Mouse (Mus musculus) midbrain, embryonic 16.5 days (tissue): ENCODE results near the gene Cd300c. TPM values are rescaled to one million over a fixed set of nuclear protein-coding genes. Genes with fewer than 3 reads are reported as not detected.
A peak's percentile ranks its signal among the peaks of the same experiment; 100 is the strongest.
"Not testable (repeated sequence)": the region's sequence is repeated elsewhere in the genome, so short reads cannot be mapped to it uniquely, and the experiment has no call there.

ENCODE experiments used
- ATAC-seq: fragments of 200-750 bp; cut with Nextera tagmentation; 2 replicates; pipeline ENCODE4 v1.8.0; 2017; ENCODE audit warnings: moderate TSS enrichment
- H3K27ac ChIP-seq: fragments of 300-500 bp; sonication (generic); 2 replicates; pipeline ENCODE4 v1.5.1; 2014; ENCODE audit warnings: mild to moderate bottlenecking, low read length, mixed read lengths
- H3K27me3 ChIP-seq: fragments of 300-500 bp; sonication (generic); 2 replicates; pipeline ENCODE4 v1.6.1; 2014; ENCODE audit warnings: low read depth, low read length, mixed read lengths; ENCODE audit not compliant: control insufficient read depth, insufficient read depth
- H3K36me3 ChIP-seq: fragments of 300-500 bp; sonication (generic); 2 replicates; pipeline ENCODE4 v1.6.1; 2014; ENCODE audit warnings: mild to moderate bottlenecking, low read length, moderate library complexity, mixed read lengths; ENCODE audit not compliant: control insufficient read depth, insufficient read depth
- H3K4me1 ChIP-seq: fragments of 300-500 bp; sonication (generic); 2 replicates; pipeline ENCODE4 v1.6.1; 2014; ENCODE audit warnings: mild to moderate bottlenecking, low read length, mixed read lengths; ENCODE audit not compliant: control insufficient read depth, insufficient read depth
- H3K4me2 ChIP-seq: fragments of 300-500 bp; sonication (generic); 2 replicates; pipeline ENCODE4 v1.6.1; 2014; ENCODE audit warnings: mild to moderate bottlenecking, low read length, mixed read lengths
- H3K4me3 ChIP-seq: fragments of 300-500 bp; sonication (generic); 2 replicates; pipeline ENCODE4 v1.5.1; 2014; ENCODE audit warnings: low read depth, mild to moderate bottlenecking, low read length, moderate library complexity, mixed read lengths
- H3K9ac ChIP-seq: fragments of 300-500 bp; sonication (generic); 2 replicates; pipeline ENCODE4 v1.6.1; 2014; ENCODE audit warnings: low read depth, low read length, mixed read lengths
- H3K9me3 ChIP-seq: fragments of 300-500 bp; sonication (generic); replicated peaks from 2 replicates; pipeline ENCODE4 v1.6.1; 2014; ENCODE audit warnings: mild to moderate bottlenecking, low read length, mixed read lengths; ENCODE audit not compliant: control insufficient read depth, poor library complexity, severe bottlenecking
- WGBS: fragments of 180-500 bp; shearing (Covaris S2); extraction: QIAGEN DNeasy Blood & Tissue Kit; methylation state at CpG from one replicate; pipeline ENCODE4 v1.1.7; 2014; 5-methylcytosine and 5-hydroxymethylcytosine counted together
- polyA plus RNA-seq: library from polyadenylated mRNA; unstranded; fragments of >200 nt; fragmentation: Nextera tagmentation; extraction: Ambion mirVana; gene quantifications from 2 replicates; pipeline ENCODE4 v1.2.1, GENCODE M21; 2015

The Cd300c gene
- polyA plus RNA-seq, 1 experiment from 2014 or later: not detected

GRCm38 (mm10) chr11:114934144-114934543, 34.8 kb downstream of the Cd300c start, which contains the start of gene Cd300lb:
Cd300lb (minus strand) TSS chr11:114934386.
- H3K9me3 ChIP-seq: no peaks in the 10 kb centered on the region
- H3K4me1 ChIP-seq: no peaks in the 10 kb centered on the region
- no peaks in the 10 kb centered on the region for H3K27me3 ChIP-seq
- ATAC-seq: no peak
- H3K4me2 ChIP-seq: no peak within 1 kb of the TSS
- H3K9ac ChIP-seq: no peak within 1 kb of the TSS
- H3K27ac ChIP-seq: no peak within 1 kb of the TSS
- WGBS: 64% methylated on average over 6 of the region's 6 CpGs
- H3K4me3 ChIP-seq: no peak within 1 kb of the TSS
- H3K36me3 ChIP-seq: no peaks in the 10 kb centered on the region

- H3K9me3 ChIP-seq: no peaks in the 10 kb centered on the region
- no peaks in the 10 kb centered on the region for H3K36me3 ChIP-seq
- no peak overlapping the region for H3K4me2 ChIP-seq
- H3K9ac ChIP-seq: no peak overlapping the region
- no peak for ATAC-seq
- H3K4me3 ChIP-seq: no peak overlapping the region
- no peaks in the 10 kb centered on the region for H3K4me1 ChIP-seq
- no peak overlapping the region for H3K27ac ChIP-seq
- H3K27me3 ChIP-seq: no peaks in the 10 kb centered on the region
- 73% methylated on average over 4 of the region's 4 CpGs for WGBS
Measured at GRCm38 (mm10) chr11:114933591-114933990, 35.4 kb downstream of the Cd300c start.

DNA sequence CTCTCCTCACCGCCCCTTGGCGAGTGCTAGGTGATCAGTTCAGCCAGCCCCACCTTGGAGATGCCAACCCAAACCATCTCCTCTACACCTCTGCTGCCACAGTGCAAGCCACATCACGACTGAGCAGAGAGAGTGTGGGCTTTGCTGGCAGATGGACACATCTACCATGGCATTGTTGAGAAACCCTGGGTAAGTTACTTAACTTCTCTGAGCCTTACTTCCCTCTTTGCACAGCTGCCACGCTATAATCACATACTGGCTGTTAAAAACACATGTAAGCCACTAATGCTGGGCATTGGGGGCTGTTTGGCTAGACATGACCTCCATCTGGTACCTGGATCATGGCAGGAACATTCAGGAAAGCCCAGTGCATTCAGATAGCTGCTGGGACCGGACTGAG, 37.9 kb downstream of the Cd300c start:
- no peaks in the 10 kb centered on the region for H3K36me3 ChIP-seq
- no peak overlapping the region for H3K4me2 ChIP-seq
- no peak overlapping the region for H3K4me3 ChIP-seq
- H3K9ac ChIP-seq: no peak overlapping the region
- ATAC-seq: no peak
- no peaks in the 10 kb centered on the region for H3K27me3 ChIP-seq
- 80% methylated on average over 5 of the region's 5 CpGs for WGBS
- H3K4me1 ChIP-seq: no peaks in the 10 kb centered on the region
- no peaks in the 10 kb centered on the region for H3K9me3 ChIP-seq
- H3K27ac ChIP-seq: no peak overlapping the region

DNA sequence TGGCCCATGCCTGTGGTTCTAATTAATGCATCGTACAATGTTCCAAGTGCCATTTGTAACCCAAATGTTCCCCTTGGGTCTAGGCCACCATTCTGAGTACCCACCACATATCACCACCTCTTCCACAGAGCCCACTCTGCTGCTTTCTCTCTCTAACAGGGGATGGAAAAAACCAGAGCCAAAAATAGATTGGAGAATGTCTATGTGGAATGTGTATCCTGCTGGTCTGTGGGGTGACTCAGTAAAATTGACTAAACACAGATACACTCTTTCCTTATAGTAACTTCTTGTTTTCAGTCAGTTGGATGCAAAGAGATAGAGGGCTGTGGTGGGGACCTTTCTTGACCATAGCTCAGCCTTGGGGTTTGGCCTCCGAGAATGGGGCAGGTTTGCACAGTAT, 39.4 kb downstream of the Cd300c start:
- Histone ChIP-seq H3K36me3 (no peaks in the 10 kb centered on the region), H3K27ac (no peak overlapping the region), H3K9ac (no peak overlapping the region), H3K27me3 (no peaks in the 10 kb centered on the region), H3K4me3 (no peak overlapping the region), H3K4me2 (no peak overlapping the region), H3K9me3 (no peaks in the 10 kb centered on the region), H3K4me1 (no peaks in the 10 kb centered on the region)
- 83% methylated on average over 2 of the region's 2 CpGs for WGBS
- no peak for ATAC-seq

DNA sequence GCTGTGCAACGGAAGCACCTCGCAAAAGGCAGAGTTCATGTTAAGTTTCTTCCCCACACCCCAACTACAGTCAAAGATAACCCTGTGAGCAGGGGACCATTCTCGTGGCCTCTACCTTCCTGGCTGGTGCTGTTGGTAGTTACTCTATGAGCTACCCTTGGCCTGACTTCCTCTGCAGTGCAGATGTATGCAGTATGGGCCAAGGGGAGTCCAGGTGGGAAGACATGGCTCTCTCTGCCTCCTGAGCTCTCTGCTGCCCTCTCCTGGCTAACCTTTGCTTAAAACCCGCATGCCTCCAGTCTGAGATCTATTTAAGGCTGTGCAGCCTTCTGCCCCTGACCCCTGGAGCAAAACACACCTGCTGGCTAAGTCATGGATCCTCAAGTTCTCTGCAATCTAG, 45.0 kb downstream of the Cd300c start:
- H3K27ac ChIP-seq: no peak overlapping the region
- no peaks in the 10 kb centered on the region for H3K27me3 ChIP-seq
- no peak overlapping the region for H3K4me2 ChIP-seq
- no peak overlapping the region for H3K9ac ChIP-seq
- no peak for ATAC-seq
- H3K9me3 ChIP-seq: 0 out of 2 replicates have a peak, but pooled peaks cover 3% of the 10 kb centered on the region
- H3K4me3 ChIP-seq: no peak overlapping the region
- WGBS: 78% methylated on average over 4 of the region's 4 CpGs
- no peaks in the 10 kb centered on the region for H3K36me3 ChIP-seq
- H3K4me1 ChIP-seq: no peaks in the 10 kb centered on the region

DNA sequence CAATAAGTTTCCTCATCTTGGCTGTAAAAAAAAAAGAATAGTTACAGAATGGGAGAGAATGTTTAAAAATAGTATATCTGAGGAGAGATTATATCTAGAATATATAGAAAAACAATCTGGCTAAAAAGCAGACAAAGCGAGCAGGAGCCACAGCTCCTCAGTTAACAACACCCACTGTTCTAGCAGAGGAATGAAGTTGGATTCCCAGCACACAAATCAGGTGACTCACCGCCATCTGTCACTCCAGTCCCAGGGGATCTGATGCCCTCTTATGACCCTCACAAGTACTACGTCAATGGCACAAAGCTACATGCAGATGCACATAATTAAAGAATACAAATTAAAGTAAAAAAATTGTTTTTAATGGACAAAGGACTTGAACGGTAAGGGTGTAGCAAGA, 46.5 kb downstream of the Cd300c start:
- Histone ChIP-seq H3K27ac (no peak overlapping the region), H3K4me1 (no peaks in the 10 kb centered on the region), H3K4me3 (no peak overlapping the region), H3K4me2 (no peak overlapping the region), H3K9me3 (0 out of 2 replicates have a peak, but pooled peaks cover 3% of the 10 kb centered on the region), H3K9ac (no peak overlapping the region), H3K27me3 (no peaks in the 10 kb centered on the region), H3K36me3 (no peaks in the 10 kb centered on the region)
- ATAC-seq: no peak
- 76% methylated on average over 4 of the region's 4 CpGs for WGBS

- Histone ChIP-seq H3K4me3 (no peak overlapping the region), H3K9me3 (no peaks in the 10 kb centered on the region), H3K27me3 (no peaks in the 10 kb centered on the region), H3K4me2 (no peak overlapping the region), H3K36me3 (no peaks in the 10 kb centered on the region), H3K27ac (no peak overlapping the region), H3K9ac (no peak overlapping the region), H3K4me1 (no peaks in the 10 kb centered on the region)
- WGBS: 89% methylated on average over 6 of the region's 6 CpGs
- ATAC-seq: no peak
Measured at GRCm38 (mm10) chr11:114917120-114917519, 51.8 kb downstream of the Cd300c start.

DNA sequence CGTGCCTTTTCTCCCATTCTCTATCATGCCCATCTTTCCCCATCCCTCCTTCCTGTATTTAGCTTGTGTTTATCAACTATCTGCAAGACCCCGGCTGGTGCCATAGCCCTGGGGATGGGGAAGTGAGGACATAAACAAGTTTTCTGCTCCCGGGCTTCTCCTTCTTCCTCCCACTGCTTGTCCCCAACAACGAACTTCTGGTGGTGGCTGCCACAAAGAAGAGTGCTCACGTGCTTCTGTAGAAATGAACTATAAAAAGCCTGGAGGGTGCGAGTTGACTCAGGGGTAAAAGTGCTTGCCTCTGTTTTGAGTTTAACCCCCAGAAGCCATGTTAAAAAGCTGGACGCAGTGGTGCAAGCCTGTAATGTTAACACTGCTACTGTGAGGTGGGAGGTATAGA, 54.0 kb downstream of the Cd300c start:
- Histone ChIP-seq H3K27me3 (no peaks in the 10 kb centered on the region), H3K4me1 (no peaks in the 10 kb centered on the region), H3K36me3 (no peaks in the 10 kb centered on the region), H3K27ac (no peak overlapping the region), H3K4me3 (no peak overlapping the region), H3K4me2 (no peak overlapping the region), H3K9me3 (no peaks in the 10 kb centered on the region), H3K9ac (no peak overlapping the region)
- no peak for ATAC-seq
- 73% methylated on average over 7 of the region's 7 CpGs for WGBS

DNA sequence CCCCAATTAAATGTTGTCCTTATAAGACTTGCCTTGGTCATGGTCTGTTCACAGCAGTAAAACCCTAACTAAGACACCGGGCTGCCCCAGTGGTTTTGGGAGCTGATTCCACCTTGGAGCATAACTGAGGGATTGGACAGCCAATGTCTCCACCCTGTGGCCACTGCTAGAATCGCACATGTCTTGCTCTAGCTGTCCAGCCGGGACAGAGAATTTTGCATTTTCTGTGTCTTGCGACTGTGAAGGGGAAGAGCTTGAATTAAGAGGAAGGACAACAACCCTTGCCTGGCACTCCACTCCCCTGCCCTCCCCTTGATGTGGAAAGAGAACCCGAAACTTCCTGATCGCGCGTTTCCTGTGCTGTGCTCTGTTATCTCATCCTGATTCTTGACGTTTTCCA, 56.1 kb downstream of the Cd300c start:
- Histone ChIP-seq H3K36me3 (no peaks in the 10 kb centered on the region), H3K4me1 (no peaks in the 10 kb centered on the region), H3K4me3 (no peak overlapping the region), H3K9ac (no peak overlapping the region), H3K27ac (no peak overlapping the region), H3K4me2 (no peak overlapping the region), H3K9me3 (no peaks in the 10 kb centered on the region), H3K27me3 (no peaks in the 10 kb centered on the region)
- WGBS: 15% methylated on average over 9 of the region's 9 CpGs
- peak; percentile 56; the same call in 1 of the 2 replicates for ATAC-seq

DNA sequence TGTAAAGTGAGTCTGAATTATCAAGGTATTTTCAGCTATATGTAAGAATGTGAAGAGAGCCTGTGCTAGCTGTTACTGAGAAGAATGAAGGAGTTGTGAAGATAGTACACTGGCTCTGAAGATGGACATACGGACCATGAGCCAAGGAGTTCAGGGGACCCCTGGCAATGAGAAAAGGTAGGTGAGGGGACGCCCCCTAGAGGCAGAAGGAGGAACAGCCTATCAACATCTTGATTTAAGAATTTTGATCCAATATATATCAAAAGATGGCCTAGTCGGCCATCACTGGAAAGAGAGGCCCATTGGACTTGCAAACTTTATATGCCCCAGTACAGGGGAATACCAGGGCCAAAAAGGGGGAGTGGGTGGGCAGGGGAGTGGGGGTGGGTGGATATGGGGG, 59.4 kb downstream of the Cd300c start:
- not testable (repeated sequence) for H3K4me1 ChIP-seq, ATAC-seq, H3K27ac ChIP-seq, H3K9me3 ChIP-seq, H3K4me3 ChIP-seq, H3K27me3 ChIP-seq, H3K4me2 ChIP-seq, H3K9ac ChIP-seq, H3K36me3 ChIP-seq
- 32% methylated on average over 3 of the region's 3 CpGs for WGBS
